Comparison of ENCODE assay signal across 22 mouse cellular contexts in genomic region chr14:48126931-48127330, GRCm38 (mm10). TPM values are rescaled to one million over a fixed set of nuclear protein-coding genes. Genes with fewer than 3 reads are reported as not detected.
DNase-seq lines count a peak whose midpoint lies in the region; ATAC-seq lines count a peak whose summit lies in the region.
"Had no signal": no experiment of that assay in that cellular context is flagged by ENCODE, and none has a peak within 500 bp of the region (broad histone marks: within the 10 kb centered on the region; RNA-seq: fewer than 3 reads in every experiment).

No protein-coding gene starts in this region.

- no peak overlapping the region for H3K4me3 ChIP-seq in hindbrain, embryonic 10.5 days
- H3K4me3 ChIP-seq in hindbrain, embryonic 12.5 days: no peak overlapping the region
- H3K4me3 ChIP-seq in midbrain, embryonic 10.5 days: no peak overlapping the region
- H3K4me3 ChIP-seq in midbrain, embryonic 15.5 days: no peak overlapping the region
- no peak overlapping the region for H3K4me3 ChIP-seq in embryonic facial prominence, embryonic 10.5 days
- H3K4me3 ChIP-seq: embryonic facial prominence, embryonic 13.5 days; erythroblast, embryonic 14.5 days; forebrain, embryonic 12.5 days; forebrain, embryonic 15.5 days; heart, embryonic 13.5 days; hindbrain, embryonic 13.5 days had no signal

- no peaks in the 10 kb centered on the region for H3K9me3 ChIP-seq in hindbrain, embryonic 10.5 days
- no peaks in the 10 kb centered on the region for H3K9me3 ChIP-seq in hindbrain, embryonic 12.5 days (replicated peaks)
- H3K9me3 ChIP-seq in midbrain, embryonic 10.5 days (replicated peaks): no peaks in the 10 kb centered on the region
- H3K9me3 ChIP-seq in midbrain, embryonic 15.5 days: no peaks in the 10 kb centered on the region
- no peaks in the 10 kb centered on the region for H3K9me3 ChIP-seq in embryonic facial prominence, embryonic 10.5 days
- H3K9me3 ChIP-seq: embryonic facial prominence, embryonic 13.5 days; forebrain, embryonic 12.5 days; forebrain, embryonic 15.5 days; heart, embryonic 13.5 days; hindbrain, embryonic 13.5 days had no signal

- peak overlapping the region; percentile 64 for H3K27ac ChIP-seq in hindbrain, embryonic 10.5 days
- no peak overlapping the region for H3K27ac ChIP-seq in hindbrain, embryonic 12.5 days
- H3K27ac ChIP-seq in midbrain, embryonic 10.5 days (replicated peaks): peak overlapping the region; percentile 67
- no peak overlapping the region for H3K27ac ChIP-seq in midbrain, embryonic 15.5 days
- 0 out of 2 replicates have a peak overlapping the region, but pooled peaks have one; percentile 10 for H3K27ac ChIP-seq in embryonic facial prominence, embryonic 10.5 days (replicated peaks)
- H3K27ac ChIP-seq: embryonic facial prominence, embryonic 13.5 days; forebrain, embryonic 12.5 days; forebrain, embryonic 15.5 days; heart, embryonic 13.5 days; hindbrain, embryonic 13.5 days had no signal

- 63% methylated on average over 4 of the region's 4 CpGs for WGBS in hindbrain, embryonic 10.5 days
- WGBS in hindbrain, embryonic 12.5 days: 67% methylated on average over 4 of the region's 4 CpGs
- WGBS in midbrain, embryonic 10.5 days: 68% methylated on average over 4 of the region's 4 CpGs
- 69% methylated on average over 4 of the region's 4 CpGs for WGBS in midbrain, embryonic 15.5 days
- 69% methylated on average over 4 of the region's 4 CpGs for WGBS in embryonic facial prominence, embryonic 10.5 days

- H3K27me3 ChIP-seq in hindbrain, embryonic 10.5 days (ENCODE audit: insufficient read depth, poor library complexity, severe bottlenecking): no peaks in the 10 kb centered on the region
- H3K27me3 ChIP-seq in hindbrain, embryonic 12.5 days: peaks cover 4% of the 10 kb centered on the region; the same call in 1 of the 2 replicates
- peaks cover 5% of the 10 kb centered on the region; the same call in 1 of the 2 replicates for H3K27me3 ChIP-seq in midbrain, embryonic 10.5 days (ENCODE audit: low read depth, poor library complexity, severe bottlenecking)
- 0 out of 2 replicates have a peak, but pooled peaks cover 3% of the 10 kb centered on the region for H3K27me3 ChIP-seq in midbrain, embryonic 15.5 days (replicated peaks)
- 0 out of 2 replicates have a peak, but pooled peaks cover 3% of the 10 kb centered on the region for H3K27me3 ChIP-seq in embryonic facial prominence, embryonic 10.5 days (replicated peaks; ENCODE audit: low read depth, poor library complexity, severe bottlenecking)
- H3K27me3 ChIP-seq: forebrain, embryonic 15.5 days; hindbrain, embryonic 13.5 days had no signal

- no peak overlapping the region for H3K9ac ChIP-seq in hindbrain, embryonic 12.5 days
- no peak overlapping the region for H3K9ac ChIP-seq in midbrain, embryonic 15.5 days
- H3K9ac ChIP-seq: embryonic facial prominence, embryonic 13.5 days; forebrain, embryonic 12.5 days; forebrain, embryonic 15.5 days; heart, embryonic 13.5 days; hindbrain, embryonic 13.5 days had no signal

- H3K4me2 ChIP-seq in hindbrain, embryonic 12.5 days (replicated peaks): no peak overlapping the region
- H3K4me2 ChIP-seq in midbrain, embryonic 15.5 days: no peak overlapping the region
- H3K4me2 ChIP-seq: embryonic facial prominence, embryonic 13.5 days; forebrain, embryonic 15.5 days; heart, embryonic 13.5 days; hindbrain, embryonic 13.5 days had no signal

- peaks cover 4% of the 10 kb centered on the region; the same call in 1 of the 2 replicates for H3K36me3 ChIP-seq in hindbrain, embryonic 10.5 days
- H3K36me3 ChIP-seq in hindbrain, embryonic 12.5 days: no peaks in the 10 kb centered on the region
- H3K36me3 ChIP-seq in midbrain, embryonic 10.5 days: 0 out of 2 replicates have a peak, but pooled peaks cover 6% of the 10 kb centered on the region
- H3K36me3 ChIP-seq in midbrain, embryonic 15.5 days (replicated peaks): no peaks in the 10 kb centered on the region
- H3K36me3 ChIP-seq in embryonic facial prominence, embryonic 10.5 days (replicated peaks): 0 out of 2 replicates have a peak, but pooled peaks cover 2% of the 10 kb centered on the region
- H3K36me3 ChIP-seq: embryonic facial prominence, embryonic 13.5 days; forebrain, embryonic 12.5 days; forebrain, embryonic 15.5 days; heart, embryonic 13.5 days; hindbrain, embryonic 13.5 days had no signal

- no peak for ATAC-seq in hindbrain, embryonic 12.5 days (ENCODE audit: low FRiP score)
- ATAC-seq in midbrain, embryonic 15.5 days (replicated peaks): no peak; the same call in 1 of the 2 replicates
- ATAC-seq: activated CD4-positive, CD25-positive, alpha-beta regulatory T cell, adult 4 months; forebrain, embryonic 15.5 days; hindbrain, embryonic 16.5 days had no signal

- peaks cover 96% of the 10 kb centered on the region for H3K4me1 ChIP-seq in hindbrain, embryonic 10.5 days (replicated peaks)
- peaks cover 72% of the 10 kb centered on the region for H3K4me1 ChIP-seq in hindbrain, embryonic 12.5 days
- H3K4me1 ChIP-seq in midbrain, embryonic 10.5 days: peaks cover 99% of the 10 kb centered on the region
- peaks cover 47% of the 10 kb centered on the region for H3K4me1 ChIP-seq in midbrain, embryonic 15.5 days
- H3K4me1 ChIP-seq in embryonic facial prominence, embryonic 10.5 days: peaks cover 95% of the 10 kb centered on the region

- peak; percentile 16 for DNase-seq in cerebellum, adult 9-10 months
- no peak for DNase-seq in cerebellum, adult 11-12 months
- no peak for DNase-seq in hindbrain, embryonic 10.5 days (ENCODE audit: low spot score)
- DNase-seq in midbrain, embryonic 10.5 days (ENCODE audit: low spot score): no peak
- no peak for DNase-seq in embryonic facial prominence, embryonic 10.5 days (ENCODE audit: low spot score)
- DNase-seq: adrenal gland, adult 8-10 months; adrenal gland, postnatal 25 days; cerebellum, adult 18-20 months; cerebellum, adult 9-11 months; gastrocnemius, postnatal 10 days; heart, postnatal 14 days; heart, postnatal 4 days had no signal

RNA-seq across cellular contexts. Expression of gene Peli2, which starts 6.3 kb away (rescaled TPM):
- polyA plus RNA-seq in hindbrain, embryonic 10.5 days (2016; fragmentation: Nextera tagmentation; extraction: Ambion mirVana): 16.0 and 16.9 TPM in 2 replicates
- polyA plus RNA-seq in hindbrain, embryonic 12.5 days (2016; fragmentation: Nextera tagmentation; extraction: Ambion mirVana): 15.3 and 18.0 TPM in 2 replicates
- 11.9 and 12.6 TPM in 2 replicates for polyA plus RNA-seq in midbrain, embryonic 10.5 days (2016; fragmentation: Nextera tagmentation; extraction: Ambion mirVana)
- 6.9 and 8.5 TPM in 2 replicates for polyA plus RNA-seq in midbrain, embryonic 15.5 days (2015; fragmentation: Nextera tagmentation; extraction: Ambion mirVana)
- 8.0 and 9.4 TPM in 2 replicates for polyA plus RNA-seq in embryonic facial prominence, embryonic 10.5 days (2016; fragmentation: Nextera tagmentation; extraction: Ambion mirVana)
- polyA plus RNA-seq: erythroblast, embryonic 14.5 days had no signal

Comparison
In these comparisons a context has a peak if more than half of its experiments do, and no peak if none do; other contexts are left out.
1. H3K27ac ChIP-seq: peak in hindbrain, embryonic 10.5 days (single experiment), midbrain, embryonic 10.5 days (single experiment) and embryonic facial prominence, embryonic 10.5 days (single experiment); none in hindbrain, embryonic 12.5 days (single experiment) and midbrain, embryonic 15.5 days (single experiment).